Mouse (Mus musculus): ENCODE measurements around the gene Vwa2. TPM values are rescaled to one million over a fixed set of nuclear protein-coding genes. Genes with fewer than 3 reads are reported as not detected.
A peak's percentile ranks its signal among the peaks of the same experiment; 100 is the strongest.

The Vwa2 gene
- polyA plus RNA-seq (2014; fragmentation: Nextera tagmentation; extraction: Ambion mirVana), result 0.99 and 1.1 TPM in 2 replicates

- no peaks in the 10 kb centered on the region for H3K36me3 ChIP-seq (ENCODE audit: control insufficient read depth, insufficient read depth, low read length)
- H3K9ac ChIP-seq (ENCODE audit: low read length), result peak within 1 kb of the TSS; percentile 53
- no peaks in the 10 kb centered on the region for H3K9me3 ChIP-seq (ENCODE audit: control insufficient read depth, low read length)
- ATAC-seq (replicated peaks; ENCODE audit: low FRiP score) (peak; percentile 44; the same call in 1 of the 2 replicates), DNase-seq (ENCODE audit: low spot score) (peak; percentile 78)
- H3K27ac ChIP-seq (ENCODE audit: low read depth, low read length), result no peak within 1 kb of the TSS
- peak within 1 kb of the TSS; percentile 48 for H3K4me3 ChIP-seq (ENCODE audit: low read depth, low read length)
- peaks cover 6% of the 10 kb centered on the region; the same call in 1 of the 2 replicates for H3K4me1 ChIP-seq (replicated peaks; ENCODE audit: control insufficient read depth, insufficient read depth, low read length)
- peaks cover 44% of the 10 kb centered on the region for H3K27me3 ChIP-seq (ENCODE audit: control insufficient read depth, insufficient read depth, low read length)
- 2% methylated on average over 71 of the region's 71 CpGs for WGBS
- peak within 1 kb of the TSS; percentile 97 for H3K4me2 ChIP-seq (ENCODE audit: low read depth, low read length, severe bottlenecking)
Observed at GRCm38 (mm10) chr19:56873816-56874600, at the start of gene Vwa2. Gene Vwa2 (plus strand): TSS chr19:56874249.

GRCm38 (mm10) chr19:56826047-56826631 is 47.9 kb upstream of the Vwa2 start, which contains the start of gene Tdrd1:
Gene Tdrd1 (plus strand): TSS chr19:56826209.
- Histone ChIP-seq H3K27ac (ENCODE audit: low read depth, low read length) (no peak within 1 kb of the TSS), H3K27me3 (ENCODE audit: control insufficient read depth, insufficient read depth, low read length) (no peaks in the 10 kb centered on the region), H3K4me1 (replicated peaks; ENCODE audit: control insufficient read depth, insufficient read depth, low read length) (no peaks in the 10 kb centered on the region), H3K9me3 (ENCODE audit: control insufficient read depth, low read length) (no peaks in the 10 kb centered on the region), H3K9ac (ENCODE audit: low read length) (no peak within 1 kb of the TSS), H3K36me3 (ENCODE audit: control insufficient read depth, insufficient read depth, low read length) (no peaks in the 10 kb centered on the region), H3K4me3 (ENCODE audit: low read depth, low read length) (no peak within 1 kb of the TSS), H3K4me2 (ENCODE audit: low read depth, low read length, severe bottlenecking) (0 out of 2 replicates have a peak within 1 kb of the TSS, but pooled peaks have one; percentile 24)
- DNase-seq (ENCODE audit: low spot score) (no peak), ATAC-seq (replicated peaks; ENCODE audit: low FRiP score) (no peak)
- 68% methylated on average over 44 of the region's 44 CpGs for whole genome bisulfite sequencing

- ATAC-seq (replicated peaks; ENCODE audit: low FRiP score), result no peak
- H3K27me3 ChIP-seq (ENCODE audit: control insufficient read depth, insufficient read depth, low read length), result no peaks in the 10 kb centered on the region
- WGBS, result 90% methylated on average over 11 of the region's 11 CpGs
Observed at GRCm38 (mm10) chr19:56828305-56828704, 45.7 kb upstream of the Vwa2 start.

GRCm38 (mm10) chr19:56829267-56829666 is 44.8 kb upstream of the Vwa2 start:
- no peaks in the 10 kb centered on the region for H3K4me1 ChIP-seq (replicated peaks; ENCODE audit: control insufficient read depth, insufficient read depth, low read length)
- H3K27me3 ChIP-seq (ENCODE audit: control insufficient read depth, insufficient read depth, low read length), result no peaks in the 10 kb centered on the region

More at GRCm38 (mm10) chr19:56828305-56828704, 45.7 kb upstream of the Vwa2 start:
- no peak for DNase-seq (ENCODE audit: low spot score)
- Histone ChIP-seq H3K36me3 (ENCODE audit: control insufficient read depth, insufficient read depth, low read length) (no peaks in the 10 kb centered on the region), H3K4me3 (ENCODE audit: low read depth, low read length) (no peak overlapping the region), H3K4me2 (ENCODE audit: low read depth, low read length, severe bottlenecking) (no peak overlapping the region), H3K27ac (ENCODE audit: low read depth, low read length) (no peak overlapping the region), H3K4me1 (replicated peaks; ENCODE audit: control insufficient read depth, insufficient read depth, low read length) (no peaks in the 10 kb centered on the region), H3K9ac (ENCODE audit: low read length) (no peak overlapping the region), H3K9me3 (ENCODE audit: control insufficient read depth, low read length) (no peaks in the 10 kb centered on the region)

GRCm38 (mm10) chr19:56830163-56830562 is 43.9 kb upstream of the Vwa2 start:
- no peaks in the 10 kb centered on the region for H3K9me3 ChIP-seq (ENCODE audit: control insufficient read depth, low read length)
- no peak for ATAC-seq (replicated peaks; ENCODE audit: low FRiP score)
- no peak overlapping the region for H3K4me2 ChIP-seq (ENCODE audit: low read depth, low read length, severe bottlenecking)
- 91% methylated on average over 4 of the region's 4 CpGs for WGBS
- H3K27ac ChIP-seq (ENCODE audit: low read depth, low read length), result no peak overlapping the region
- H3K4me1 ChIP-seq (replicated peaks; ENCODE audit: control insufficient read depth, insufficient read depth, low read length), result no peaks in the 10 kb centered on the region
- H3K9ac ChIP-seq (ENCODE audit: low read length), result no peak overlapping the region
- H3K4me3 ChIP-seq (ENCODE audit: low read depth, low read length), result no peak overlapping the region
- no peaks in the 10 kb centered on the region for H3K27me3 ChIP-seq (ENCODE audit: control insufficient read depth, insufficient read depth, low read length)
- no peaks in the 10 kb centered on the region for H3K36me3 ChIP-seq (ENCODE audit: control insufficient read depth, insufficient read depth, low read length)
- no peak for DNase-seq (ENCODE audit: low spot score)

More at GRCm38 (mm10) chr19:56829267-56829666, 44.8 kb upstream of the Vwa2 start:
- DNase-seq (ENCODE audit: low spot score) (no peak), ATAC-seq (replicated peaks; ENCODE audit: low FRiP score) (no peak)
- Histone ChIP-seq H3K36me3 (ENCODE audit: control insufficient read depth, insufficient read depth, low read length) (no peaks in the 10 kb centered on the region), H3K9me3 (ENCODE audit: control insufficient read depth, low read length) (no peaks in the 10 kb centered on the region), H3K27ac (ENCODE audit: low read depth, low read length) (no peak overlapping the region), H3K4me2 (ENCODE audit: low read depth, low read length, severe bottlenecking) (no peak overlapping the region), H3K4me3 (ENCODE audit: low read depth, low read length) (no peak overlapping the region), H3K9ac (ENCODE audit: low read length) (no peak overlapping the region)
- 91% methylated on average over 9 of the region's 9 CpGs for WGBS

GRCm38 (mm10) chr19:56835340-56835739 is 38.7 kb upstream of the Vwa2 start:
- Histone ChIP-seq H3K9me3 (ENCODE audit: control insufficient read depth, low read length) (no peaks in the 10 kb centered on the region), H3K4me2 (ENCODE audit: low read depth, low read length, severe bottlenecking) (no peak overlapping the region), H3K27me3 (ENCODE audit: control insufficient read depth, insufficient read depth, low read length) (no peaks in the 10 kb centered on the region), H3K27ac (ENCODE audit: low read depth, low read length) (no peak overlapping the region), H3K36me3 (ENCODE audit: control insufficient read depth, insufficient read depth, low read length) (no peaks in the 10 kb centered on the region), H3K4me1 (replicated peaks; ENCODE audit: control insufficient read depth, insufficient read depth, low read length) (no peaks in the 10 kb centered on the region), H3K4me3 (ENCODE audit: low read depth, low read length) (no peak overlapping the region), H3K9ac (ENCODE audit: low read length) (no peak overlapping the region)
- 44% methylated on average over 9 of the region's 9 CpGs for WGBS
- ATAC-seq (replicated peaks; ENCODE audit: low FRiP score), result no peak
- DNase-seq (ENCODE audit: low spot score), result peak; percentile 77

- Histone ChIP-seq H3K4me2 (ENCODE audit: low read depth, low read length, severe bottlenecking) (no peak overlapping the region), H3K9ac (ENCODE audit: low read length) (no peak overlapping the region; the same call in 1 of the 2 replicates), H3K4me1 (replicated peaks; ENCODE audit: control insufficient read depth, insufficient read depth, low read length) (no peaks in the 10 kb centered on the region), H3K4me3 (ENCODE audit: low read depth, low read length) (no peak overlapping the region), H3K36me3 (ENCODE audit: control insufficient read depth, insufficient read depth, low read length) (no peaks in the 10 kb centered on the region), H3K27ac (ENCODE audit: low read depth, low read length) (no peak overlapping the region), H3K9me3 (ENCODE audit: control insufficient read depth, low read length) (no peaks in the 10 kb centered on the region), H3K27me3 (ENCODE audit: control insufficient read depth, insufficient read depth, low read length) (no peaks in the 10 kb centered on the region)
- 75% methylated on average over 17 of the region's 17 CpGs for WGBS
- ATAC-seq (replicated peaks; ENCODE audit: low FRiP score) (no peak), DNase-seq (ENCODE audit: low spot score) (no peak)
Observed at GRCm38 (mm10) chr19:56838942-56839706, 34.9 kb upstream of the Vwa2 start.

GRCm38 (mm10) chr19:56842974-56843373 is 31.1 kb upstream of the Vwa2 start:
- Histone ChIP-seq H3K27me3 (ENCODE audit: control insufficient read depth, insufficient read depth, low read length) (no peaks in the 10 kb centered on the region), H3K36me3 (ENCODE audit: control insufficient read depth, insufficient read depth, low read length) (no peaks in the 10 kb centered on the region), H3K9me3 (ENCODE audit: control insufficient read depth, low read length) (no peaks in the 10 kb centered on the region), H3K4me2 (ENCODE audit: low read depth, low read length, severe bottlenecking) (no peak overlapping the region), H3K27ac (ENCODE audit: low read depth, low read length) (no peak overlapping the region), H3K4me3 (ENCODE audit: low read depth, low read length) (no peak overlapping the region), H3K4me1 (replicated peaks; ENCODE audit: control insufficient read depth, insufficient read depth, low read length) (no peaks in the 10 kb centered on the region), H3K9ac (ENCODE audit: low read length) (no peak overlapping the region)
- DNase-seq (ENCODE audit: low spot score), result no peak
- ATAC-seq (replicated peaks; ENCODE audit: low FRiP score), result no peak
- WGBS, result 84% methylated on average over 12 of the region's 12 CpGs

All from forebrain, embryonic 11.5 days (tissue).